Mouse (Mus musculus) liver (tissue): ENCODE data around the gene Sgk1.

ENCODE experiments used
- DNase-seq: peaks from one replicate; pipeline ENCODE4 v3.0.0-alpha.2; 2020; ENCODE audit warnings: mixed read lengths

Gene Sgk1

GRCm38 (mm10) chr10:22007160-22007801, 125.3 kb downstream of the Sgk1 start:
- no peak for DNase-seq

- no peak for DNase-seq
These were observed 125.8 kb downstream of the Sgk1 start for GRCm38 (mm10) chr10:22007802-22008172.

DNA sequence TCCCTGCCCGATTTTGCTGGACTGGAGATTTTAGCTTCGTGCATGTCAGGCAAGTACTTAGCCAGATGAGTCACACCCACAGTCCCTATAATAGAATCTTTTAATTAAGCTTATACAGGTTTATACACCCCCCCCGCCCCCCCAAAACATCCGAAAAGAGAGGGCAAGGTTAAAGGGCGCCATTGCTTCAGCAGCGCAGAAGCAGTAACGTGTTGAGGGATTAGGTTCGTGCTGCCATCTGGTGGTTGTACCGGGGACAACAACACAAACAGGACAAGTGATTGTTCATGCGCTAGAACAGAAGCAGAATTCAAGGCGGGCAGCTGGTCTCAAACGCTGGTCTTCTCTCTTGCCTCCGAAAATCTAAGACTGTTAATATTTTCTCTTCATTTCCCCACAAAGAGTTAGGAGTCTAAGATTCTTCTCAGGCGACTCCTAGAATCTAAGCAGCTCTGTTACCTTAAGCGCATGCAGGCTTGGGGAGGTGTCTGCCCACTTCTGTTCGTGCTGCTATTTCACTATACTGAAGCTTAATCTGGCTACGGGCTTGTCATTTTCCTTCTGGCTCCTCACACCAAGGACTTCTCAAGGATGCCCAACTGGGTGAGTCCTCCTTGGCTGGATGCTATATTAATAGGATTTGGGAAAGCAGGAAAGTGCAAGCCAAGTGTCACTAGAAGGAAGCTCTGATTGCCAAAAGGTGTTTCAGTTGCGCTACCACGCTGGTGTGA, 128.3 kb downstream of the Sgk1 start:
- DNase-seq: peak; percentile 71

DNA sequence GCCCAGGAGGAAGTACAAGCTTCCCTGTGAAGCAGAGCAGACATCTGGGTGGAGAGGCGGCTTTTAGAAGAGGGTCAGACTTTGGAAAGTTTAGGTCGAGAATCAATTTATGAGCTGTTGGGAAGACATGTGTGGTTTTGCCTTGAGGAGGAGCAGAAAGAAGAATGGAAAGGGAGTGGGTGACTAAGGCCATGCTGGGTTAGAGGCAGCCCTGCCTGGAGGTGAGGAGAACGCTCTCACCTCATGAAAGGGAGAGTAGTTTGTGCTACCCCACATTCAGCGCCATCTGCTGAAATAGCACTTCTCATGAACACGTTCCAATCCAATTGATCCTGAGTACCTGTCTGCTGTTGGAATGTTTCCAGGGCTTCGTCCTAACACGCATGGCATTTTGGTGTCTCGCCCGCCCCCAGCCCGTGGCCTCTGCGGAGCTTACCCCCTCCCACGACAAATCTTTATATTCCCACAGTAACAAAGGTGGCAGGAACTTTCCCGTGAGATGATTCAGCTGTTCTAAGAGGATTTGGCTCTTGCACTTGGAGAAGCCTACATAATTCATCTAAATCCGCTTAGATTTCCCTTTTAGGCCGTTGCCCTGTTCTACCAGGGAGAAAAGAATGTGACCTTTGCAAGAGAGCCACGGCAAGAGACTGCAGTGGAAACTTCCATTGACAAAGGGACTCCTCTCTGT, 135.6 kb downstream of the Sgk1 start:
- DNase-seq: no peak

GRCm38 (mm10) chr10:22018618-22019017, 136.6 kb downstream of the Sgk1 start:
- DNase-seq: no peak

DNA sequence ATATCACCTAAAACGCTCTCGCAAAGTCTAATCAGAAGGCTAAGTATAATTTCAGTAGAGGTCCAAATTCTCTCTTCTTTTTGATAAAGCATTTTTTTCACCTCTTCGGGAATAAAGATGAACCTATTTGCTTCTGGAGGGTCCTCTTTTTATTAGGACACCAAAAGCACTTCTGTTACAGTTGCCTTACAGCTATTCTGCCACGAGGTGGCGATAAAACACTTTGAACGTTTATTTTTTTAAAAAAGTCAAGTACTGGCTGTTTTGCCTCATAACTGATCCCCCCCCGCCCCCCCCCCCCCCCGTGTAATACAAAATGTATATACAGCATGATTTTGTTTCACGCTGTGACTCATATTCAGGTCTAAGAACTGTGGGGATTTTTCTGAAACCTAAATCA, 152.3 kb downstream of the Sgk1 start:
- DNase-seq: no peak

DNA sequence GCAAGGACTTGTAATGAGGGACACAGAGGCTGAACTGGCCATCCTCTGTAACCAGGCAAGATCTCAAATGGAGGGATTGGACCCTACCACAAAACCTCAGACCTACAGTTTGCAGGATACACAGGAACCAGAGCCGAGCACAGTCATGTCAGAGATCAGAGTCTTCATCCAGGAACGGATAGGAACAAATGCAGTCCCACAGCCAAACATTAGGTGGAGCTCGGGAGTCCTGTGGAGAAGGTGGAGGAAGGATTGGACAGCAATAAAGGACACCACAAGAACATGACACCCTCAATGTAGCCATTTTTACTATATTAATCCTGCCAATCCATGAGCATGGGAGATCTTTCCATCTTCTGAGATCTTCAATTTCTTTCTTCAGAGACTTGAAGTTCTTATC, 154.3 kb downstream of the Sgk1 start:
- DNase-seq: peak; percentile 45
